Mouse (Mus musculus): Measurements from ENCODE around the gene Ddx56. TPM values are rescaled to one million over a fixed set of nuclear protein-coding genes. Genes with fewer than 3 reads are reported as not detected.

Ddx56 gene
- 104 and 106 TPM in 2 replicates for polyA plus RNA-seq (2015; fragmentation: Nextera tagmentation; extraction: Ambion mirVana)

DNA sequence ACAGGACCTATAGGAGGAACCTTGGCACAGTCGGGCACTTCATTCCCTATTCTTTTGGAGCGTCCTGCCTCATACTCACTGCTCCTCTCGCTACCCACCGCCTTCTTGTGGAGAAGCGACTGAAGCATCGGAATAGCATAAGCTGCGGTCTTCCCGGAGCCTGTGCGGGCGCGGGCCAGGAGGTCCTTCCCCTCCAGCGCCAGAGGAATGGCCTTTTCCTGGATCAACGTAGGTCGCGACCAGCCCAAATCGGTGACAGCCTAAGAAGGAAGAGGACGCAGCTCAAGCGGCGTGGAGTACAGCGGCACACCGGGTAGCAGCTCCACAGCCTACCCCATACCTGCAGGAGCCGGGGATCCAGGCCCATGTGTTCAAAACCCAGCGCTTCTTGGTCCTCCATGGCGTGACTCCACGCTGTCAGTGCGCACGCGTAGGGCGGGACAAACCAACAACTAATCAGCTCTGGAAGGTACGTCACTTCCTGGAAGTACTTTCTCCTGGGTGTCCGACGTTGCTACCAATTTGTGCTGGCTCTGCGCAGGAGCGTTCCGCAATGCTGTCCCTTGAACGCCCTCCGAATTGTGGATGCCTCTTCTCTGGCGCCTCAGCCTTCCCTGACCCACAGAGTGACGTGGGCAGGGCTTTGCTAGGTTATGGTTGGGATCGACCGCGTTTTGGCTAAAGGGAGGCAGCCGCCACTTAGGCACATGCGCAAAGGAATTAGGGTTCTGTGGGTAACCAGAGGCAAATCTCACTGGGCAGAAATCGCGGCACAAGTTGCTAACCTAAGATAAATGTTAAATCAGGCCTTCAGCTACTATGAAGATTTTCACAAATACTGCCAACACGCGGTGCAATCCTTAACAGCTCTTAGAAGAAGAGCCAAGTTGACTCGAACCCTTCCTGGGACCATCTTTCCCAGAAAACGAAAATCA is at the start of gene Ddx56:
Gene Ddx56 (minus strand): TSS at position 453 of the 935 bp plus-strand sequence.
- ATAC-seq (ENCODE audit: low FRiP score, low TSS enrichment): peak; percentile 98
- peaks cover 45% of the 10 kb centered on the region for H3K36me3 ChIP-seq (ENCODE audit: insufficient read depth, low read length)
- 1% methylated on average over 50 of the region's 50 CpGs for WGBS

GRCm38 (mm10) chr11:6316821-6317220 is 49.2 kb upstream of the Ddx56 start:
- no peak overlapping the region for H3K4me2 ChIP-seq (replicated peaks; ENCODE audit: low read depth, low read length)
- H3K9me3 ChIP-seq (ENCODE audit: low read length): no peaks in the 10 kb centered on the region
- no peak overlapping the region for H3K4me3 ChIP-seq (ENCODE audit: low read length)
- no peaks in the 10 kb centered on the region for H3K27me3 ChIP-seq (ENCODE audit: insufficient read depth, low read length)
- no peak for ATAC-seq (ENCODE audit: low FRiP score, low TSS enrichment)
- H3K27ac ChIP-seq (ENCODE audit: low read length): no peak overlapping the region
- no peaks in the 10 kb centered on the region for H3K4me1 ChIP-seq (ENCODE audit: insufficient read depth, low read length)
- no peak overlapping the region for H3K9ac ChIP-seq (replicated peaks; ENCODE audit: low read length)
- 90% methylated on average over 11 of the region's 11 CpGs for WGBS
- peaks cover 31% of the 10 kb centered on the region for H3K36me3 ChIP-seq (ENCODE audit: insufficient read depth, low read length)

More for the DNA sequence above, at the start of gene Ddx56:
- Histone ChIP-seq H3K27ac (ENCODE audit: low read length) (peak within 1 kb of the TSS; percentile 97), H3K4me2 (replicated peaks; ENCODE audit: low read depth, low read length) (peak within 1 kb of the TSS; percentile 87), H3K27me3 (ENCODE audit: insufficient read depth, low read length) (no peaks in the 10 kb centered on the region), H3K9ac (replicated peaks; ENCODE audit: low read length) (peak within 1 kb of the TSS; percentile 81), H3K4me1 (ENCODE audit: insufficient read depth, low read length) (peaks cover 8% of the 10 kb centered on the region), H3K4me3 (ENCODE audit: low read length) (peak within 1 kb of the TSS; percentile 95), H3K9me3 (ENCODE audit: low read length) (no peaks in the 10 kb centered on the region)

DNA sequence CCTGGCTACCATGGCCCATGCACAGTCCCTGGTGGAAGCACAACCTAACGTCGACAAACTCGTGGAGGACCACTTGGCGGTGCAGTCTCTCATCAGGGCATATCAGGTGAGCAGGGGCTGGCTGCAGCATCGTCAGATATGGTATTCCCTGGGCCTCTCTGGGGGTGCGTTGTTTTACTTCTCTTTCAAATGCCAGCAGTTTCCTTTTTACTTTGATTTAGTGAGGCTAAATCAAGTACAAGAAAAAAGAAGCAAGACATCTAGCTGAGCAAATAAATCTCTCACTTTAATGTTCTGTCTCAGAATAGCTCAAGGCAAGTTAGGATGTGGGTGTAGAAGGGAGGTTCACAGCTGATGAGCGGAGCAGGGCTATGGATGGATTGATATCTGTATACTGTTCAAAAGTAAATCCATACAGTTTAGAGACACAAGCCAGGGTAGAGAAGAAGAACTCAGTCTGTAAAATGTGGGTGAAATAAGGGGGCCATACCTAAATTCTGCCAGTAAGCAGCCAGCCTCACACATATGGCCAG is 46.4 kb upstream of the Ddx56 start:
- no peak overlapping the region for H3K27ac ChIP-seq (ENCODE audit: low read length)
- no peak for ATAC-seq (ENCODE audit: low FRiP score, low TSS enrichment)
- 40% methylated on average over 7 of the region's 7 CpGs for WGBS

GRCm38 (mm10) chr11:6308181-6308580 is 40.6 kb upstream of the Ddx56 start:
- Histone ChIP-seq H3K4me2 (replicated peaks; ENCODE audit: low read depth, low read length) (no peak overlapping the region), H3K36me3 (ENCODE audit: insufficient read depth, low read length) (peaks cover 23% of the 10 kb centered on the region), H3K4me3 (ENCODE audit: low read length) (no peak overlapping the region), H3K9ac (replicated peaks; ENCODE audit: low read length) (no peak overlapping the region), H3K4me1 (ENCODE audit: insufficient read depth, low read length) (no peaks in the 10 kb centered on the region), H3K27me3 (ENCODE audit: insufficient read depth, low read length) (no peaks in the 10 kb centered on the region), H3K27ac (ENCODE audit: low read length) (no peak overlapping the region), H3K9me3 (ENCODE audit: low read length) (no peaks in the 10 kb centered on the region)
- WGBS: 89% methylated on average over 4 of the region's 4 CpGs
- ATAC-seq (ENCODE audit: low FRiP score, low TSS enrichment): no peak

More for the DNA sequence above, 46.4 kb upstream of the Ddx56 start:
- H3K36me3 ChIP-seq (ENCODE audit: insufficient read depth, low read length): peaks cover 36% of the 10 kb centered on the region
- H3K4me3 ChIP-seq (ENCODE audit: low read length): no peak overlapping the region
- H3K9me3 ChIP-seq (ENCODE audit: low read length): no peaks in the 10 kb centered on the region
- H3K27me3 ChIP-seq (ENCODE audit: insufficient read depth, low read length): no peaks in the 10 kb centered on the region
- no peak overlapping the region for H3K9ac ChIP-seq (replicated peaks; ENCODE audit: low read length)
- H3K4me2 ChIP-seq (replicated peaks; ENCODE audit: low read depth, low read length): no peak overlapping the region
- H3K4me1 ChIP-seq (ENCODE audit: insufficient read depth, low read length): no peaks in the 10 kb centered on the region

DNA sequence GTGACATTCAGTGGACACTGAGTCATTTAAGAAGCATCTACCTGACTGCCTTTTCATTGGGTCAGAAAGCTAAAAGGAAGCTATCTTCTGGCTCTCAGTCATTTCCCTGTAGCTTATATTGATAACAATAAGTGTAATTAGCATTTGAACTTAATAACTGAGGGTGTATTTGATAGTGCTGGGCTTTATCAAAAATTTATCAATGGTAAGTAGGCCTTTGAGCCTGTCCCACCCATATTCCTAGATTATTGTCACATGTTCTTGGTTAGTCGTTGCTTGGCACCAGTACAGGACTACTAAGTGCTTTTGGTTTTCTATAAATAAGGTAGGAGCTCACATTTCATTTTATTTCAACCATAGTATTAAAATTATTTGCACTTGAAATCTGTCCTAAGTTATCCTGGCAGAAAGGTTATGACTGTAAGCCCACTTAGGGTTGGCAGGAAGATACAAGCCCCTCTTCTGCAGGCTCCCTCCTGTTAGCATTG is 38.4 kb upstream of the Ddx56 start:
- Histone ChIP-seq H3K9me3 (ENCODE audit: low read length) (no peaks in the 10 kb centered on the region), H3K36me3 (ENCODE audit: insufficient read depth, low read length) (peaks cover 23% of the 10 kb centered on the region), H3K9ac (replicated peaks; ENCODE audit: low read length) (no peak overlapping the region), H3K4me1 (ENCODE audit: insufficient read depth, low read length) (no peaks in the 10 kb centered on the region), H3K27ac (ENCODE audit: low read length) (no peak overlapping the region), H3K4me3 (ENCODE audit: low read length) (no peak overlapping the region), H3K27me3 (ENCODE audit: insufficient read depth, low read length) (no peaks in the 10 kb centered on the region), H3K4me2 (replicated peaks; ENCODE audit: low read depth, low read length) (no peak overlapping the region)
- 91% methylated on average over 1 of the region's 1 CpGs for WGBS
- ATAC-seq (ENCODE audit: low FRiP score, low TSS enrichment): no peak

DNA sequence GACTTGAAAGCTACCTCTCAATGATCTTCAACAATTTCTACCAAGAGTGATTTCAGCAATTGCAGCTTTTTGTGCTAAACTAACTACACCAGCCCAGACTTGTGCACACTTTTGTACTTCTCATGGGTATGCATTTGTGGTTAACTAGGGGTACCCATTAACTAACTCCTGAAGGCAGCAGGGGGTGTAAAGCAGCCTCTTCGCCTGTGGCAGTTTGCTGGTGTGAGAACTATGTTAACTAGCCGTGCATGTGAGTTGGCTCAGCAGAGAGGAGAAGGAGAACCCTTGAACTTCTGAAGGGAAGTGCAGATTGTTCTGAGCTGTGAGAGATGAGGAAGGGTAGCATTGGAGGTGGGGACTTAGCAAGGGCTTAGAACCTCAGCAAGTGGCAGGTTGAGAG is 35.2 kb upstream of the Ddx56 start:
- Histone ChIP-seq H3K4me1 (ENCODE audit: insufficient read depth, low read length) (no peaks in the 10 kb centered on the region), H3K4me3 (ENCODE audit: low read length) (no peak overlapping the region), H3K9me3 (ENCODE audit: low read length) (no peaks in the 10 kb centered on the region), H3K27me3 (ENCODE audit: insufficient read depth, low read length) (no peaks in the 10 kb centered on the region), H3K27ac (ENCODE audit: low read length) (no peak overlapping the region), H3K4me2 (replicated peaks; ENCODE audit: low read depth, low read length) (no peak overlapping the region), H3K9ac (replicated peaks; ENCODE audit: low read length) (no peak overlapping the region), H3K36me3 (ENCODE audit: insufficient read depth, low read length) (peaks cover 22% of the 10 kb centered on the region)
- ATAC-seq (ENCODE audit: low FRiP score, low TSS enrichment): peak; percentile 39; the same call in 1 of the 2 replicates
- WGBS: 76% methylated on average over 2 of the region's 2 CpGs

GRCm38 (mm10) chr11:6299435-6299834 is 31.9 kb upstream of the Ddx56 start:
- peaks cover 27% of the 10 kb centered on the region for H3K36me3 ChIP-seq (ENCODE audit: insufficient read depth, low read length)

DNA sequence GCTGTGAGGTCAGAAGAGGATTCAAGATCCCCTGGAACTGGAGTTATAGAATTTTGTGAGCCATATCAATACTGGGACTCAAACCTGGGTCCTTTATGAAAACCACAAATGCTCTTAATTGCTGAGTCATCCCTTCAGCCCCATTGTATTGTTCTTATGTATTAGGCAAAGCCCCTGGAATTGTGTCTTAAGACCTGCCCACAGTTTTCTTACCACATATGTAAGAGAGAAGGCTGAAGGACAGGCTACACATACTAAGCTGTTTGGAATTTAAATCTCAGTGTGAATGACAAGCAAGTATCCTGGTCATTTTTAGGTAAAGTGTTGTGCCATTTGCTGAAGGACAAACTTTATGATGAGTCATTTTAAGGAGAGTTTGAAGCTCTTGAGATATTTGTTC is 28.5 kb upstream of the Ddx56 start:
- peaks cover 7% of the 10 kb centered on the region for H3K4me1 ChIP-seq (ENCODE audit: insufficient read depth, low read length)

More at GRCm38 (mm10) chr11:6299435-6299834, 31.9 kb upstream of the Ddx56 start:
- no peak overlapping the region for H3K9ac ChIP-seq (replicated peaks; ENCODE audit: low read length)
- no peak for ATAC-seq (ENCODE audit: low FRiP score, low TSS enrichment)
- 84% methylated on average over 2 of the region's 2 CpGs for WGBS
- no peak overlapping the region for H3K4me2 ChIP-seq (replicated peaks; ENCODE audit: low read depth, low read length)
- no peak overlapping the region for H3K4me3 ChIP-seq (ENCODE audit: low read length)
- no peaks in the 10 kb centered on the region for H3K27me3 ChIP-seq (ENCODE audit: insufficient read depth, low read length)
- no peaks in the 10 kb centered on the region for H3K9me3 ChIP-seq (ENCODE audit: low read length)
- no peaks in the 10 kb centered on the region for H3K4me1 ChIP-seq (ENCODE audit: insufficient read depth, low read length)
- no peak overlapping the region for H3K27ac ChIP-seq (ENCODE audit: low read length)

GRCm38 (mm10) chr11:6294632-6295031 is 27.1 kb upstream of the Ddx56 start:
- Histone ChIP-seq H3K36me3 (ENCODE audit: insufficient read depth, low read length) (peaks cover 16% of the 10 kb centered on the region; the same call in 1 of the 2 replicates), H3K27ac (ENCODE audit: low read length) (no peak overlapping the region), H3K4me2 (replicated peaks; ENCODE audit: low read depth, low read length) (no peak overlapping the region), H3K9ac (replicated peaks; ENCODE audit: low read length) (no peak overlapping the region), H3K27me3 (ENCODE audit: insufficient read depth, low read length) (no peaks in the 10 kb centered on the region), H3K4me3 (ENCODE audit: low read length) (no peak overlapping the region), H3K9me3 (ENCODE audit: low read length) (no peaks in the 10 kb centered on the region), H3K4me1 (ENCODE audit: insufficient read depth, low read length) (peaks cover 7% of the 10 kb centered on the region)
- no peak for ATAC-seq (ENCODE audit: low FRiP score, low TSS enrichment)
- WGBS: 95% methylated on average over 4 of the region's 4 CpGs

More for the DNA sequence above, 28.5 kb upstream of the Ddx56 start:
- no peak overlapping the region for H3K27ac ChIP-seq (ENCODE audit: low read length)
- peaks cover 18% of the 10 kb centered on the region for H3K36me3 ChIP-seq (ENCODE audit: insufficient read depth, low read length)
- no peak overlapping the region for H3K4me2 ChIP-seq (replicated peaks; ENCODE audit: low read depth, low read length)
- no peaks in the 10 kb centered on the region for H3K27me3 ChIP-seq (ENCODE audit: insufficient read depth, low read length)
- no peak overlapping the region for H3K4me3 ChIP-seq (ENCODE audit: low read length)
- H3K9me3 ChIP-seq (ENCODE audit: low read length): no peaks in the 10 kb centered on the region
- no peak overlapping the region for H3K9ac ChIP-seq (replicated peaks; ENCODE audit: low read length)
- no peak for ATAC-seq (ENCODE audit: low FRiP score, low TSS enrichment)

DNA sequence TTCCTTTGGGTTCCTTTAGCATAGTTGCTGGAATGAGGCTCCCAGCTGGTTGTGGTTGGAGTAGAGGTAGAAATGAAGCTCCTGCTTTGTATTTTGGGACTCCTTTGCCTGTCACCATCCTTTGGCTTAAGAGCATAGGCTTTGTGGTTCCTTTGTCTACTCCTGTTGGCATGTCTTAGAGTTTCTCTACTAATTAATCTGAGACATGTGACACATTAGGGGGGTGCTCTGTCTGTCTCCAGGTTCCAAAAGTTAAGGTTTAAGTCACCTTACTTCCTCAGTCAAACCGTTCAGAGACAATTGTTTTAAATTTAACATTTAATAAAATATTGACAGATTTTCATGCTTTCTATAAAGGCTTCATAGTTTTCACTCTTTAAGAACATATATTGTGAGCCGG is 26.0 kb upstream of the Ddx56 start:
- H3K4me1 ChIP-seq (ENCODE audit: insufficient read depth, low read length): peaks cover 7% of the 10 kb centered on the region
- H3K9ac ChIP-seq (replicated peaks; ENCODE audit: low read length): no peak overlapping the region
- H3K4me2 ChIP-seq (replicated peaks; ENCODE audit: low read depth, low read length): no peak overlapping the region
- peaks cover 16% of the 10 kb centered on the region; the same call in 1 of the 2 replicates for H3K36me3 ChIP-seq (ENCODE audit: insufficient read depth, low read length)
- WGBS: 89% methylated on average over 2 of the region's 2 CpGs
- no peaks in the 10 kb centered on the region for H3K9me3 ChIP-seq (ENCODE audit: low read length)
- no peaks in the 10 kb centered on the region for H3K27me3 ChIP-seq (ENCODE audit: insufficient read depth, low read length)
- no peak overlapping the region for H3K27ac ChIP-seq (ENCODE audit: low read length)
- H3K4me3 ChIP-seq (ENCODE audit: low read length): no peak overlapping the region
- no peak for ATAC-seq (ENCODE audit: low FRiP score, low TSS enrichment)

All from kidney, embryonic 16.5 days (tissue).